Comparison of ENCODE assay signal across 6 mouse cellular contexts in genomic region chr1:58609591-58609990, GRCm38 (mm10). TPM values are rescaled to one million over a fixed set of nuclear protein-coding genes. Genes with fewer than 3 reads are reported as not detected.
A peak's percentile ranks its signal among the peaks of the same experiment; 100 is the strongest.
DNase-seq lines count a peak whose midpoint lies in the region; TF ChIP-seq lines count a peak whose summit lies in the region.
"Not testable (repeated sequence)": the region's sequence is repeated elsewhere in the genome, so short reads cannot be mapped to it uniquely, and the experiment has no call there.

No protein-coding gene starts in this region.

- not testable (repeated sequence) for H3ac ChIP-seq in C2C12 (ENCODE audit: control insufficient read depth, insufficient read length, low read depth)

- not testable (repeated sequence) for H3K27me3 ChIP-seq in C2C12 (ENCODE audit: control insufficient read depth, insufficient read depth, insufficient read length)

- peak; percentile 16 for DNase-seq in adipocyte (ENCODE audit: low spot score)
- not testable (repeated sequence) for DNase-seq in gastrocnemius, adult 2 months
- DNase-seq in kidney, adult 11 months = peak; percentile 44
- peak; percentile 42 to 53 for DNase-seq in kidney, adult 8-10 months
- DNase-seq in kidney, postnatal 36 days = peak; percentile 31 to 41

- peak overlapping the region; percentile 39; the same call in 1 of the 2 replicates for H3K27ac ChIP-seq in gastrocnemius, adult 2 months

- H3K36me3 ChIP-seq in C2C12 (ENCODE audit: control insufficient read depth, insufficient read depth) = not testable (repeated sequence)

- not testable (repeated sequence) for TF ChIP-seq CTCF in C2C12 (IDR thresholded peaks at IDR 0.05; ENCODE audit: control insufficient read depth, insufficient read depth, insufficient read length); gastrocnemius, adult 2 months (IDR thresholded peaks at IDR 0.05)

- H3K79me3 ChIP-seq in C2C12 (ENCODE audit: low read depth) = not testable (repeated sequence)

- intact Hi-C loops in gastrocnemius, adult 2 months (cut with DNase I) = not testable (repeated sequence)

- H3K4me3 ChIP-seq in C2C12 (ENCODE audit: insufficient read depth, poor library complexity, severe bottlenecking); gastrocnemius, adult 2 months: not testable (repeated sequence)

- not testable (repeated sequence) for H3K79me2 ChIP-seq in C2C12 (ENCODE audit: control insufficient read depth, insufficient read depth)

TF ChIP-seq in C2C12, 6 proteins besides CTCF, POLR2A, EP300 and RAD21:
- TF ChIP-seq MYOD1 (IDR thresholded peaks at IDR 0.05; ENCODE audit: control insufficient read depth, insufficient read length, low read depth) = peak; percentile 17

RNA-seq across cellular contexts. Expression of gene Ndufb3, which starts 23.4 kb away (rescaled TPM):
- 123 TPM for polyA plus RNA-seq in C2C12 (2012; fragmentation: generic; extraction: Trizol)
- 100 to 1,000 TPM; 137 to 239 TPM for total RNA-seq in gastrocnemius, adult 2 months (2021)

RNA-seq across cellular contexts. Expression of gene Fam126b, which starts 23.5 kb away (rescaled TPM):
- polyA plus RNA-seq in C2C12 (2012; fragmentation: generic; extraction: Trizol) = 0.76 TPM
- total RNA-seq in gastrocnemius, adult 2 months (2021) = 10 to 100 TPM in 1 of 2 experiments, 1 to 10 TPM in 1; 7.8 to 14.2 TPM
